Mouse (Mus musculus) spleen, adult 12 weeks (tissue): ENCODE measurements around the gene Epn2.

Source experiments
- DNase-seq: peaks from one replicate; pipeline ENCODE4 v3.0.0; 2022; ENCODE audit warnings: low spot score

Epn2 gene

DNA sequence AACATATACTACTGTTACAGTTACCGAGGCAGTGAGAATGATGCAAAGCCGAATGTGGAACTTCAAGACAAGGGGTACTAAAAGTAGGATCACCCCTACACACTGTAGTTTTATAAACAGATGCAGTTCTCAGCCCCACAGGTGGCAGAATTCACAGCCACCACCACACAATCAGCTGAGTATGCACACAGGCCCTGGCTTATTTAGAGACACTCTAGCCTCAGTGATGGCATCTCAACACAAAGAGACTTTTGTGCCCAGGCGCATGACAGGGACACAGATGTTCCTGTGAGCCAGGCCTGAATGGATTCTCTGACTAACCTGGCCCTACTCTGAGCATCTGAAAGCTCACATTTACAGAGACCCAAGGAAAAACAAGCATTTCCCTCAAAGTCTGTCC lies 42.1 kb downstream of the Epn2 start:
- no peak for DNase-seq

DNA sequence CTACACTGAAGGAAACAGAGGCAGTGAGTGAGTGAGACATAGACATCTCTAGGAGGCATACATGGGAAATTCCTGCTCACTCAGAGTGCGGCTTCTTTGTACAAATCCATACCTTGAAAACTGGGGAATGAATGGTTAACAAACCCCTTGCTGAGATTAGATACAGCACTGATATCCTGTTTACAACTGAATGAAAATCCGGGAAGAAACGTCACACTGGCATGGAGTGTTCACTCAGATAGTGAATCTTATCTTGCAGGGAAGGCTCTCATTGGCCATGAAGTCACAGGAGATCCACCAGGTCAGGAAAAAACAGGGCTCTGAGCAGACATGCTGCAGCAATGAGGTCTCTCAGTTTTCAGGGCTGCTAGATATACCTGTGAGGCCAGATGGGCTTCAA lies 42.5 kb downstream of the Epn2 start:
- no peak for DNase-seq

GRCm38 (mm10) chr11:61535530-61535929 lies 44.0 kb downstream of the Epn2 start:
- DNase-seq = no peak

DNA sequence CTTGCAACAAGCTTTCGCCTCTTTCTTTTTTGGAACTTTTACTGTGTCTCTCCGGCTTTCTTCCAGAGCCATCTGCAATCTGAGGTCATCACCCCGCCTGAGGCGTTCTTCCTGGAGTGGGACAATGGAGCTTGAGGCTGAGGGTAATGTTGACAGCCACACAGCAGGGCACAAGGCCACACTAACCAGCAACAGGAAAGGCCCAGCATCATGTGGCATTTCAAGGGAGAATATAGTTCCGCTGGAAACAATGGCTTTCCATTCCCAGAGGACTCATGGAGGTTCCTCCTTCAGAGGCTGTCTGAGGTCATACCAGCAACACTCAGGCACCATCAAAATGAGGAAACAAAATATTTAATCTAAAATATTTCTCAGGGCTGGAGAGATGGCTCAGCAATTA lies 45.9 kb downstream of the Epn2 start:
- no peak for DNase-seq

GRCm38 (mm10) chr11:61532820-61533219 lies 46.7 kb downstream of the Epn2 start:
- no peak for DNase-seq

- no peak for DNase-seq
Observed at GRCm38 (mm10) chr11:61529268-61529713, 50.2 kb downstream of the Epn2 start.

- DNase-seq = no peak
Observed at GRCm38 (mm10) chr11:61526872-61527271, 52.6 kb downstream of the Epn2 start.

DNA sequence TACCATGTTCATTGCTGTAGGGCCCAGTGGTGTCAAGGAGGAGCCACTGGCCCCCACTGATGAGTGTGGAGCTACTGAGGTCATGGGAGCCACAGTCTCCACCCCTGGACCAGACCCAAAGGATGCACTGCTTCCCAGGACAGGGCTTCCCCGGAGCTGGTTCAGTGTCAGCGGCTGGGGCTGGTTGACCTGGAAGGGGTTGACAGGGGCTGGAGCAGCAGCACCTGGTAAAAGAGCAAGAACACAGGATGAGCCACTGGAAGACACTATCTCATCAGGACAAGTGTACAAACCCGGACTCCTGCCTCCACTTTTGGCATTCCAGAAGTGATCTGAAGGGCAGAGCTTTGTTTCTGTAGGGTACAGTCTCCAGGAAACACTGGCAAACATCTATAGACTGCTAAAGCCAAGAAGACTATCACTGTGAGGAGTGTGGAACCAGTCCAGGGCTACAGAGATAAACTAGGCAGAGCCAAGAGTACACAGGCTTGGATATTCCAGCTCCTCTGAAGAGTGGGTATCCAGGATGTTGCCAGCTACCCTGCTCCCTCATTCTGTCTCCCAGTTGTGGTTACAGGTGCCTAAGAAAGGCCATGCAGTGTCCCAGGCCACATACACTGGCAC lies 59.9 kb downstream of the Epn2 start:
- DNase-seq = no peak

DNA sequence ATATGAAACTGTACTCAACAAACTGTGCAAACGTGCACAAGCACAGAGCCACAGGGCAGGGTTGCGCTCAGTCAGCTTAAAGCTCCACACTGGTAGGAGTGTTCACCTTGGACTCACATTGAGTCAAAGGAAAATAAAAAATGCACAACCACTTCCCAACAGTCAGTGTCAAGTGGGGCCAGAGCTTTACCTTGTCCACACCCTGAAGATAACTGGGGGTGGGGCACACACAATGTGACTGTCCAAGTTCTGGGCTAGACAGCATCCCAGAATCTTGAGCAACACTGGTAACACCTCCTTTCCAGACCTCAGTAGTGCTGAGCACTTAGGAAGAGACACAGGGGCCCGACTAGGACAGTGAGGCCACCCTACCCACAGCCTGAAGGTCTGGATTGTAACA lies 60.6 kb downstream of the Epn2 start:
- no peak for DNase-seq

- no peak for DNase-seq
Observed at GRCm38 (mm10) chr11:61517971-61518370, 61.5 kb downstream of the Epn2 start.

- no peak for DNase-seq
Observed at GRCm38 (mm10) chr11:61514953-61515352, 64.5 kb downstream of the Epn2 start.

- DNase-seq = peak; percentile 85
Observed at GRCm38 (mm10) chr11:61504713-61505257, 74.7 kb downstream of the Epn2 start, which contains the start of gene B9d1. Gene B9d1, plus strand, starts transcription at chr11:61505144.

- DNase-seq = no peak
Observed at GRCm38 (mm10) chr11:61503933-61504332, 75.6 kb downstream of the Epn2 start.

- DNase-seq = no peak
Observed at GRCm38 (mm10) chr11:61498736-61499504, 80.6 kb downstream of the Epn2 start.

DNA sequence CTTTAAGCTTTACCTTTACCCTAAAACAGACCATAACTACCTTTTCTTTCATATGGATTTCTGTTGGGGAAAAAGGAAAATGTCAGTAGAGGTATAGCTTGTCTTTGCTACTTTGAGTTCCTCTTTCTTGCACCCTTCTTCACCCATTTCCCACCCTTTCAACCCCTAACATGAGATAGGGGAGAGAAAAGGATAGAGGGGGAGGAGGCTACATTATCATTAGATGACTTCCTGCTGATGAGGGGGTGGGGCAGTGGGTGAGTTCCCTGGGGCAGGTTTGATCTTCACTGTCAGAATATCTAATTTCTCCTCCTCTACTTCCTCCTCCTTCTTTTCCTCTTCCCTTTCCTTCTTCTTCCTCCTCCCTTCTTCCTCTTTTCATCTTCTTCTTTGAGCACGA lies 82.0 kb downstream of the Epn2 start:
- DNase-seq = no peak

- DNase-seq = no peak
Observed at GRCm38 (mm10) chr11:61495528-61495927, 84.0 kb downstream of the Epn2 start.

GRCm38 (mm10) chr11:61494129-61494997 lies 85.1 kb downstream of the Epn2 start, which contains the start of gene Mapk7:
Gene Mapk7, minus strand, starts transcription at chr11:61494406.
- peak; percentile 92 for DNase-seq

DNA sequence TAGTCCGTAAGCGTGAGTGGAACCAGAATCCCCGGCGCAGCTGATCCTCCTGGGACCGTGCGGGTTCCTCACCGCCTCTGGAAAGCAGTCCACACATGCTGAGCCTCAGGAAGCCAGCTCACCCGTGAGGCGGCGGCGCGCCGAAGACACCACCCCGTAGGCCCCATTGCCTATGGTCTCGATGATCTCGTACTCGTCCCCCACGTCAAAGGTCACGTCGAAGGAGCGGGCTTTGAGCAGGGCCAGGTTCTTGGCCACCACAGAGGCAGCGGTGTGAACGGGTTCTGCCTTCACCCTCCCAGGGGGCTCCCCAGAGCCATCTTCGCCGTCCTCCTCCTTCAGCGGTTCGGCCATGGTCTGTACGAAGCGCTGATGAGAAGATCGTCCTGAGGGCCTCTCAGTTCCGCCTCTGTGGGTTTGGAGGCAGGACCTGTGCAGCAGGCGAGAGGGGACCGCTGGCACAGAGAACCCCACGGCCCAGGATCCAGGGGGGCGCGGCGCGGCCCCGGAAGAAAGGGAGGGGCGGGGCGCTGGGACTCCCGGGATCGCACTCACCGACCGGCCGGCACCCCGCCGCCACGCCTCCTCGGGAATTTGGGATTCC lies 85.9 kb downstream of the Epn2 start:
- DNase-seq = peak; percentile 25

DNA sequence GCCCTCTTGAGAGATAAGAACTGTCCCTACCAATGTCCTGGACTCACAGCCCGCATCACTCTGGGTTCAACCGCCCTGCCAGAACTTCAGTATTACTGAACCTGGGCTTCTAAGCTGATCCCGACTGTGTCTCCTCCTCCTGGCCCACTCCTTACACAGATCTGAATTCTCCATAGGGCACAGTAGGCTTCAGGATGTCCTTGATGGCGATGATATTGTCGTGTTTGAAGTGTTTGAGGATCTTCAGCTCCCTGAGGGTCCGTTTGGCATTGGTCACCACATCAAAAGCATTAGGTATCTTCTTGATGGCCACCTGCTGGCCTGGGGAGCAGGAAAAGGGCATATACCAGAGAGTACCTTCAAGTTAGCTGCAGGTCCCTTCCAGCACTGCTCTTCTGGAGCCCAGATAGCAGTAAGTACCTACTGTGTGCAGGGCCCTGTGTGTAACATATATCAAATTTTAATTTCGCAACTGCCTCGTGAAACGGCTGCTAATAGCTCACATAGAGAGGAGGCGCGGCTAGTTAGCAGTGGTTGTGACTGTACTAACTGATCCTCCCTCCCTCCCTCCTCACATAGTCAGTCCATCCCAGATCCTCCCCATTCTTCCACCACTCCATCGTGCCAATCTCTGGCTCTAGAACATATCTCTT lies 86.6 kb downstream of the Epn2 start:
- DNase-seq = no peak

DNA sequence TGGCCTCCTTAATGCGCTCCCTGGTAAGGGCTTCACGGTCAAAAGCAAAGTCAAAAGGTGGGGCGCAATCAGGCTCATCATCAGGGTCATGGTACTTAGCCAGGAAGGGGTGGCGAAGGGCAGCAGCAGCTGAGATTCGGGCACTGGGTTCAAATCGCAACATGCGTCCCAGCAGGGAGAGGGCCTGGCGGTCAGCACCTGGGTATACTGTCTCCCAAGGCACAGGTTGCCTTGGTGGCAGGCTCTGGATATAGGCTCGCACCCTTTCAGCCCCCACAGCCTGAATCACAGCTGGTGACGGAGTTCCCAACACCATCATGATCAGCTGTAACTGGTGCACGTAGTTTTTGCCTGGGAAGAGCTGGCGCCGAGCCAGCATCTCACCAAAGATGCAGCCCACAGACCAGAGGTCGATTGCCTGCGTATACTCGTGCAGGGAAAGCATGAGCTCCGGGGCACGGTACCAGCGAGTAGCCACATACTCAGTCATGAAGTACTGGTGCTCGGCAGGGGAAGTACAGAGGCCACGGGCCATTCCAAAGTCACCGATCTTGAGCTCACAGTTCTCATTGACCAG lies 88.5 kb downstream of the Epn2 start:
- no peak for DNase-seq

DNA sequence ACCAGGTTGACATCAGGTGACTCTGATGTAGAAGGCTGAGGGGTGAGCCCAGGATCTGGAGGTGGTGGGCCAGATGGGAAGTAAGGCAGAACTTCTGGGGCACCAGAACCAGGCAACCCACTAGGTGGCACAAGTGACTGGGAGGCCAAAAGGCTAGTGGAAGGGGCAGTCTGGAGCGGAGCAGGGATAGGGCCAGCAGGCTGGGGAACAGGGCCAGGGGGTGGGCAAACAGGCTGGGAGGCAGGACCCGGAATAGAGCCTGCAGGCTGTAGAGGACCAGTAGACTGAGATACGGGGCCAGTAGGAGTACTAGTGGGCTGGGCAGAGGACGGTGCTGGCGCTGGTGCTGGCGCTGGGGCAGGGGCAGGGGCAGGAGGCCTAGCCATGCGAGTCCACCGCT lies 89.6 kb downstream of the Epn2 start:
- no peak for DNase-seq
